Mouse (Mus musculus) liver, embryonic 14.5 days (tissue): Measurements from ENCODE around the gene Lama5. TPM values are rescaled to one million over a fixed set of nuclear protein-coding genes. Genes with fewer than 3 reads are reported as not detected.
A peak's percentile ranks its signal among the peaks of the same experiment; 100 is the strongest.

ENCODE experiments used
- ATAC-seq: fragments of 200-750 bp; cut with Nextera tagmentation; 2 replicates; pipeline ENCODE4 v1.8.0; 2017; ENCODE audit warnings: moderate number of reproducible peaks, mild to moderate bottlenecking, moderate library complexity; ENCODE audit not compliant: insufficient read depth
- DNase-seq, 3 experiments: peaks; one replicate each; pipeline ENCODE4 v3.0.0-alpha.2; 2012 to 2013; ENCODE audit warnings: low read depth in 3 of 3, low spot score in 3 of 3
- H3K27ac ChIP-seq: fragments of 300-500 bp; sonication (generic); 2 replicates; pipeline ENCODE4 v1.5.1; 2014; ENCODE audit warnings: moderate library complexity, mild to moderate bottlenecking, control low read depth, inconsistent platforms
- H3K27me3 ChIP-seq: fragments of 300-500 bp; sonication (generic); 2 replicates; pipeline ENCODE4 v1.6.1; 2014; ENCODE audit warnings: mild to moderate bottlenecking, low read length, moderate library complexity; ENCODE audit not compliant: control insufficient read depth, insufficient read depth
- H3K36me3 ChIP-seq: fragments of 300-500 bp; sonication (generic); replicated peaks from 2 replicates; pipeline ENCODE4 v1.6.1; 2014; ENCODE audit warnings: low read depth; ENCODE audit not compliant: control insufficient read depth, insufficient read depth
- H3K4me1 ChIP-seq, 2 experiments: fragments of 200-500 bp in 1 of 2; fragments of 300-500 bp in 1 of 2; sonication (generic) in 1 of 2; replicated peaks; 2 replicates each; pipeline ENCODE4 v1.6.1; 2012 to 2014; ENCODE audit warnings: antibody characterized with exemption in 1 of 2, inconsistent platforms in 1 of 2, low read length in 1 of 2; ENCODE audit not compliant: control insufficient read depth in 2 of 2, insufficient read depth in 2 of 2
- H3K4me2 ChIP-seq: fragments of 300-500 bp; sonication (generic); 2 replicates; pipeline ENCODE4 v1.6.1; 2014; ENCODE audit warnings: low read depth, mild to moderate bottlenecking, control low read depth, moderate library complexity
- H3K4me3 ChIP-seq, 2 experiments: fragments of 200-500 bp in 1 of 2; fragments of 300-500 bp in 1 of 2; sonication (generic) in 1 of 2; 2 replicates each; pipeline ENCODE4 v1.5.1; 2012 to 2014; ENCODE audit warnings: low read depth in 2 of 2, low read length in 2 of 2, mild to moderate bottlenecking in 2 of 2, control low read depth in 1 of 2, inconsistent platforms in 1 of 2, moderate library complexity in 1 of 2; ENCODE audit not compliant: insufficient read depth in 1 of 2
- H3K9ac ChIP-seq: fragments of 300-500 bp; sonication (generic); replicated peaks from 2 replicates; pipeline ENCODE4 v1.6.1; 2014; ENCODE audit warnings: mild to moderate bottlenecking, control low read depth, moderate library complexity
- H3K9me3 ChIP-seq: fragments of 300-500 bp; sonication (generic); 2 replicates; pipeline ENCODE4 v1.6.1; 2016; ENCODE audit warnings: low read length, mixed read lengths; ENCODE audit not compliant: control insufficient read depth
- CTCF ChIP-seq: IDR thresholded peaks from 2 replicates; pipeline ENCODE4 v1.5.1; 2016; ENCODE audit warnings: antibody characterized with exemption, low read depth, control low read depth
- EP300 ChIP-seq: IDR thresholded peaks from 2 replicates; pipeline ENCODE4 v1.6.1; 2016; ENCODE audit warnings: antibody characterized with exemption, low read depth
- WGBS: fragments of 180-500 bp; shearing (Covaris S2); extraction: QIAGEN DNeasy Blood & Tissue Kit; methylation state at CpG from one replicate; pipeline ENCODE4 v1.1.7; 2014; ENCODE audit not compliant: insufficient replicate concordance; 5-methylcytosine and 5-hydroxymethylcytosine counted together
- polyA plus RNA-seq, 2 experiments: library from polyadenylated mRNA; depleted of rRNA in 1 of 2; stranded (reverse) in 1 of 2; unstranded in 1 of 2; fragments of >200 nt; fragmentation: Nextera tagmentation in 1 of 2; extraction: Ambion mirVana in 1 of 2; gene quantifications; 2 replicates each; pipeline versions ENCODE4 v1.2.1 to v1.2.3; 2012 to 2014

Lama5 gene
- polyA plus RNA-seq, 2 experiments: 1.9 to 2.7 TPM

DNA sequence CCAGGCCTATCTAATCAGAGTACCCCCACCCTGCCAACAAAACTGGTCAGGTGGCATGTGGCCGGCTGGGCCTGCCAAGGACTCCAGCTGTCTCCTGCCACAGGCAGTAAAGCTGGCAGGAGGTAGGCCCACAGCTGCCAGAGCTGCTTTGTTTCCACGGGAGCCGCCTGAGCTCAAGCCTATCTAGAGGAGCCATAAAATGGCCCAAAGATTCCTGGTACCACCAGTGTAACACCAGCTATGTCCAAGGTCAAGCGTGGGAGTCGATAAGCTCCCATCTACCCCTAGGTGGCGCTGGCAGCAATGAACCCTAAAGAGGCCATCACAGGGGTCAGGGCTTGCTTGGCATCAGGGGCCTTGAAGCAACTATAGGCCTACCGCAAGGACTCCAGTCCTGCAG is 17.8 kb downstream of the Lama5 start:
- Histone ChIP-seq H3K4me2 (no peak overlapping the region), H3K36me3 (no peaks in the 10 kb centered on the region), H3K27ac (no peak overlapping the region), H3K4me3 (no peak overlapping the region), H3K27me3 (no peaks in the 10 kb centered on the region), H3K9me3 (no peaks in the 10 kb centered on the region), H3K9ac (no peak overlapping the region), H3K4me1 (no peaks in the 10 kb centered on the region)
- 59% methylated on average over 7 of the region's 7 CpGs for whole genome bisulfite sequencing
- TF ChIP-seq EP300 (no peak), CTCF (peak; percentile 78)
- DNase-seq: no peak
- ATAC-seq: no peak

DNA sequence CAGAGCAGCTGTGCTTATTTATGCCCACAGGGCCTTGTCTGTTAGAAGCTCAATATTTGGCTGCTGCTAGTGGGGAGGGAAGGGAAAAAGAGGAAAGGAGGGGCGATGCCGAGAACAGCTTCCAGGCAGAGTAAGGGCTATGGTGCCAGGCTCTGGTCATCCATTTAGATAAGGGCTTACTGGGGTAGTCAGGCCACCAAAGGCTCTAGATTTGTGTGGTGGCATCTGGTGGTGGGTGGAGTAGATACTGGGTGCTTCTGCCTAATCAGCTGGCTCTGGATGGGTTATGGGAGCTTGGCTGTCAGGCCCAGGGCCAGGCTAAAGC is 19.7 kb downstream of the Lama5 start:
- 76% methylated on average over 2 of the region's 2 CpGs for WGBS
- Histone ChIP-seq H3K9ac (no peak overlapping the region), H3K4me1 (no peaks in the 10 kb centered on the region), H3K4me3 (no peak overlapping the region), H3K27ac (no peak overlapping the region), H3K9me3 (no peaks in the 10 kb centered on the region), H3K36me3 (no peaks in the 10 kb centered on the region), H3K4me2 (no peak overlapping the region), H3K27me3 (no peaks in the 10 kb centered on the region)
- no peak for TF ChIP-seq EP300
- no peak for TF ChIP-seq CTCF
- DNase-seq (no peak), ATAC-seq (no peak)

DNA sequence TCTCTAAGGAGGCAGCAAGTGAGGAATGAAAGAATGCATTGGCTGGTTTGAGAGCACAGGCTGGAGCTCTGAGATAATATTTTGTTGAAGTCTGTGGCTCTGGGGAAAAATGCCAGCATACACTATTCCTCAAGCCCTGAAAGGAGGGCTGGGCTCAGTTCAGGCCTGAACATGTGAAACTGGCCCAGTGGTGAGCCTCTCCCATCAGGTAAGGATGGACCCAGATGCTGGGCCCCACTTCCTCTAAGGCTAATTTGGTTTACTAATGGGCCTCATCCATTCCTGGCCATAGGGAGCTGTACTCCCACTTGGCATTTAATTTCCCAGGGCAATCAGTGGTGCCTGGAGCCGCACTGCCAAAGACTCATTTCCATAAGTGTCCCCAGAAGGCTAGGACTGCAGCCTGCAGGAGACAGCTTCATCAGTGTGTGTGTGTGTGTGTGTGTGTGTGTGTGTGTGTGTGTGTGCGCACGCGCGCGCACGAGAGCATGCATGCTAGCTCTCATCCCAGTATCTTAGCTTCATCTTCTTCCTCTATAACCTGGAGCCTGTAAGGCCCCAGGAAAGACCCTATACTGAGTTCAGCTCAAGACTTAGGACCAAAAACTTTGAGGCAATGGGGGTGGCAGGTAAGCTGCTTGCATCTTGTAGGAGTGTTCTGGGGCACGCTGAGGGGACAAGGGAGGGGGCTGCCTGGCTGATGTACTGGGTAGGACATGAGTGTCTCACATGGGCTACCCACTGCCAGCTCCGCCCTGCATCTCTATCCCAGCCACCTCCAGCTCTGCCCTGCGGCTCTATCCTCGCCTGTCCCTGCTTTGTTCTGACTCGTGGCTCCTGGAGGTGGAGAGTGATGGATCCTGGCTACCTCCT is 20.3 kb downstream of the Lama5 start:
- WGBS: 73% methylated on average over 12 of the region's 12 CpGs
- Histone ChIP-seq H3K27ac (no peak overlapping the region), H3K9ac (no peak overlapping the region), H3K4me1 (no peaks in the 10 kb centered on the region), H3K4me2 (no peak overlapping the region), H3K27me3 (no peaks in the 10 kb centered on the region), H3K4me3 (no peak overlapping the region), H3K9me3 (no peaks in the 10 kb centered on the region), H3K36me3 (no peaks in the 10 kb centered on the region)
- ATAC-seq: no peak
- TF ChIP-seq CTCF: no peak
- TF ChIP-seq EP300: no peak
- no peak for DNase-seq

DNA sequence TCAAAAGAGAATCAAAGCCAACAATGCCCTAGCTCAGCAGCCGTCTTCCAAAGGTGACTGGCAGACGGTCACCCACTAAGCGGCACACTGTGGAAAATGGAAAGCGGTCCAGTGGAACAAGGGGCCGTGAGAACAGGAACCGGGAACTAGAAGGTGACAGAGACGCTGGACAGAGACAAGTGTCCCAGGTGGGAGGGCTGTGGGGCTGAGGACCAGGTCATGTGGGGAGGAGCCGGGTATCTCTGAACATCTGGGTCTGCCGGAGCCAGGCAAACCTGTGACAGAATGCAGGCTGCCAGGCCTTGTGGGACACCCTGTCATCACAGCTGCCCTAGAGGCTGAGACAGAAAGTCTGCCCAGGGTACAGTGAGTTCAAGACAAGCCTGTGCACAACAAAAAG is 21.2 kb downstream of the Lama5 start:
- Histone ChIP-seq H3K4me3 (no peak overlapping the region), H3K27ac (no peak overlapping the region), H3K27me3 (no peaks in the 10 kb centered on the region), H3K9me3 (no peaks in the 10 kb centered on the region), H3K9ac (no peak overlapping the region), H3K4me2 (no peak overlapping the region), H3K36me3 (no peaks in the 10 kb centered on the region), H3K4me1 (no peaks in the 10 kb centered on the region)
- 73% methylated on average over 9 of the region's 9 CpGs for WGBS
- DNase-seq (no peak), ATAC-seq (no peak)
- TF ChIP-seq CTCF (no peak), EP300 (no peak)

DNA sequence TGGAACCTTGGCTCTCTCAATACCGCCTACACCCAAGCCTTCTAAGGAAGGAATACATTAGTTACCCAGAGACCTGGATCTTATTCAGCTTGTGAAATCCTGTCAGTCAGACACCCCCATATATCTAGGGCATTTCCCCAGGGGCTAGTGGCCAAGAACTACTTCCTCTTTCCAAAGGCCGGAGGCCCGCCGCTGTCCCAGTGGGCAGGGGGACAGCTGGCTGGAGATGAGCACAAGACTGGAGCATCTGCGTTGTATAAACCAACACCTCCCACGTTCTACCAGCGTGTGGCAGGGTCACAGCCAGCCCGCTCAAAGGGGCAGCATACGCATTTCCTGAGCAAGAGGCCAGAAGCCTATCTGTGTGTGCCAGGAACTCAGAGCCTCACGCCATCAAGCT is 22.9 kb downstream of the Lama5 start:
- WGBS: 40% methylated on average over 10 of the region's 10 CpGs
- H3K9ac ChIP-seq: no peak overlapping the region
- ATAC-seq: no peak

More for the DNA sequence above, 22.9 kb downstream of the Lama5 start:
- no peaks in the 10 kb centered on the region for H3K36me3 ChIP-seq
- H3K27me3 ChIP-seq: no peaks in the 10 kb centered on the region
- no peak for DNase-seq
- H3K4me3 ChIP-seq: no peak overlapping the region
- no peaks in the 10 kb centered on the region for H3K9me3 ChIP-seq
- TF ChIP-seq CTCF (no peak), EP300 (no peak)
- H3K4me1 ChIP-seq: no peaks in the 10 kb centered on the region
- H3K27ac ChIP-seq: no peak overlapping the region
- H3K4me2 ChIP-seq: no peak overlapping the region
